Mouse (Mus musculus) lung, postnatal 0 days (tissue): ENCODE results near the gene Gstp1. TPM values are rescaled to one million over a fixed set of nuclear protein-coding genes. Genes with fewer than 3 reads are reported as not detected.

Source experiments
- ATAC-seq: fragments of 200-750 bp; cut with Nextera tagmentation; 2 replicates; pipeline ENCODE4 v1.8.0; 2017; ENCODE audit warnings: moderate library complexity
- DNase-seq: peaks from one replicate; pipeline ENCODE4 v3.0.0-alpha.2; 2016; ENCODE audit warnings: low spot score
- H3K27ac ChIP-seq: fragments of 300-500 bp; sonication (generic); 2 replicates; pipeline ENCODE4 v1.5.1; 2014; ENCODE audit warnings: antibody characterized with exemption, mild to moderate bottlenecking, low read length, mixed read lengths
- H3K27me3 ChIP-seq: fragments of 300-500 bp; sonication (generic); replicated peaks from 2 replicates; pipeline ENCODE4 v1.6.1; 2014; ENCODE audit warnings: low read length, mixed read lengths; ENCODE audit not compliant: insufficient read depth
- H3K36me3 ChIP-seq: fragments of 300-500 bp; sonication (generic); 2 replicates; pipeline ENCODE4 v1.6.1; 2014; ENCODE audit warnings: low read length, mixed read lengths; ENCODE audit not compliant: insufficient read depth
- H3K4me1 ChIP-seq: fragments of 300-500 bp; sonication (generic); 2 replicates; pipeline ENCODE4 v1.6.1; 2014; ENCODE audit warnings: antibody characterized with exemption, low read depth, low read length, mixed read lengths; ENCODE audit not compliant: insufficient read depth
- H3K4me2 ChIP-seq: fragments of 300-500 bp; sonication (generic); replicated peaks from 2 replicates; pipeline ENCODE4 v1.6.1; 2014; ENCODE audit warnings: low read depth, mild to moderate bottlenecking, low read length, moderate library complexity, mixed read lengths
- H3K4me3 ChIP-seq: fragments of 300-500 bp; sonication (generic); 2 replicates; pipeline ENCODE4 v1.5.1; 2014; ENCODE audit warnings: low read depth, low read length
- H3K9ac ChIP-seq: fragments of 300-500 bp; sonication (generic); replicated peaks from 2 replicates; pipeline ENCODE4 v1.6.1; 2014; ENCODE audit warnings: low read depth, mild to moderate bottlenecking
- H3K9me3 ChIP-seq: fragments of 300-500 bp; sonication (generic); 2 replicates; pipeline ENCODE4 v1.6.1; 2016; ENCODE audit warnings: low read length, mixed read lengths
- CTCF ChIP-seq: IDR thresholded peaks from 2 replicates; pipeline ENCODE4 v1.5.1; 2016; ENCODE audit warnings: antibody characterized with exemption, mild to moderate bottlenecking
- EP300 ChIP-seq: IDR thresholded peaks from 2 replicates; pipeline ENCODE4 v1.6.1; 2016; ENCODE audit warnings: antibody characterized with exemption, mild to moderate bottlenecking, control low read depth
- WGBS: fragments of 180-500 bp; shearing (Covaris S2); extraction: QIAGEN DNeasy Blood & Tissue Kit; methylation state at CpG from one replicate; pipeline ENCODE4 v1.1.7; 2014; 5-methylcytosine and 5-hydroxymethylcytosine counted together
- polyA plus RNA-seq: library from polyadenylated mRNA; unstranded; fragments of >200 nt; fragmentation: Nextera tagmentation; extraction: Ambion mirVana; gene quantifications from 2 replicates; pipeline ENCODE4 v1.2.1, GENCODE M21; 2015

Gene Gstp1
- polyA plus RNA-seq, 1 experiment from 2014 or later, result 288 TPM

DNA sequence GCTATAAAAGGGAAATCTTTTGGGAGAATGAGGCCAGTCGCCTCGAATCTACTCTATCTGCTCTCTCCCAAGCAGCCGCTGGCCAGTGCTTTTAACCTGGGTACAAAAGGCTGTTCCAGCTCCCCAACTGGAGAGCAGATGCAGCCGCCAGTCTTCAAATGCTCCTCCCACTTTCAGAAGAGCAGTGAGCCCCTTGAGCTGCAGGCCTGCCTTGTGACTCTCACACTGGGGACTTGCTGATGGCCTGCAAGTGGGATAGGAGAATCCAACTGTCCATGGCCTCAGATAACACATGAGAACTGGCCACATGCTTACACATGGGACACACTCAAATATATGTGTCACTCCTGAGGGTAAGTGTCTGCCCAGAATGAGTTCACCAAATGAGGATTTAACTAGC, 18.9 kb upstream of the Gstp1 start:
- no peak overlapping the region for H3K4me2 ChIP-seq
- H3K4me3 ChIP-seq, result no peak overlapping the region
- H3K36me3 ChIP-seq, result no peaks in the 10 kb centered on the region
- no peaks in the 10 kb centered on the region for H3K9me3 ChIP-seq
- no peaks in the 10 kb centered on the region for H3K27me3 ChIP-seq
- DNase-seq, result no peak
- H3K4me1 ChIP-seq, result no peaks in the 10 kb centered on the region
- peak overlapping the region; percentile 26 for H3K27ac ChIP-seq
- TF ChIP-seq CTCF (no peak), EP300 (no peak)
- ATAC-seq, result no peak
- 54% methylated on average over 4 of the region's 4 CpGs for WGBS
- no peak overlapping the region for H3K9ac ChIP-seq

DNA sequence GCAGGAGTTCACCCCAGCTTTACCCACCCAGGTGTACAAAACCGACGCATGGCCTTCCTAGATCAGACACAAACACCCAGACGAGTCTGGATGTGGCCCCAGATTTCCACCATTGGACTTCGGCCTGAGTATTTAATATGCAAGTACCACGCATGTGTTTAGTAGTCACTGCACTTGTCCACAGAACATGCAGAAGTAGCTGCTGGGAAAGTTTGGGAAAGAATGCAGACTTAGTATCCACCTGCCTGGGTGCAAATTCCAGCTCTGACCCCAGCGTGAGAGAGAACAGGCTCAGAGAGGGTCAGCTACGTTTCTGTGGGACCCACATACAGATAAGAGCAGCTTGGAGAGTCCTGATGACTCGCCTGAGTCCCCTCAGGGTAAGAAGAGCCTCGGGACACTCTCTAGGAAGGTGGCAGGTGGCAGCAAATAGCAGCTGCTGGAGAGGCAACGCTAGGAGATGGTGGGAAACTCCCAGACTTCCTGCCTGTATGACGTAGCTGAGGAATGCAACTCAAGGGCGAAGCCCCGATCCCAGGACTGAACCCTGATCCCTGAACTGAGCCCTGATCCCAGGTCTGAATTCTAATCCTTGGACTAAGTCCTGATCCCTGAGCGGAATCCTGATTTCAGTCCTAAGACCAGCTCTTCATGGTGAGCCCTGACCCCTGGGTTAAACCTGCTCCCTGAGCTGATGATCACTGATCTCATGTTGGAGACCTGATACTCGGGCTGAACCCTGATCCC, 18.3 kb upstream of the Gstp1 start:
- H3K27me3 ChIP-seq, result no peaks in the 10 kb centered on the region
- H3K4me3 ChIP-seq, result no peak overlapping the region
- H3K4me1 ChIP-seq, result no peaks in the 10 kb centered on the region
- no peak overlapping the region for H3K4me2 ChIP-seq
- WGBS, result 41% methylated on average over 15 of the region's 15 CpGs
- DNase-seq (peak; percentile 57), ATAC-seq (peak; percentile 63)
- H3K9me3 ChIP-seq, result no peaks in the 10 kb centered on the region
- no peaks in the 10 kb centered on the region for H3K36me3 ChIP-seq
- peak overlapping the region; percentile 26 for H3K27ac ChIP-seq
- no peak for TF ChIP-seq EP300
- TF ChIP-seq CTCF, result no peak
- no peak overlapping the region for H3K9ac ChIP-seq

DNA sequence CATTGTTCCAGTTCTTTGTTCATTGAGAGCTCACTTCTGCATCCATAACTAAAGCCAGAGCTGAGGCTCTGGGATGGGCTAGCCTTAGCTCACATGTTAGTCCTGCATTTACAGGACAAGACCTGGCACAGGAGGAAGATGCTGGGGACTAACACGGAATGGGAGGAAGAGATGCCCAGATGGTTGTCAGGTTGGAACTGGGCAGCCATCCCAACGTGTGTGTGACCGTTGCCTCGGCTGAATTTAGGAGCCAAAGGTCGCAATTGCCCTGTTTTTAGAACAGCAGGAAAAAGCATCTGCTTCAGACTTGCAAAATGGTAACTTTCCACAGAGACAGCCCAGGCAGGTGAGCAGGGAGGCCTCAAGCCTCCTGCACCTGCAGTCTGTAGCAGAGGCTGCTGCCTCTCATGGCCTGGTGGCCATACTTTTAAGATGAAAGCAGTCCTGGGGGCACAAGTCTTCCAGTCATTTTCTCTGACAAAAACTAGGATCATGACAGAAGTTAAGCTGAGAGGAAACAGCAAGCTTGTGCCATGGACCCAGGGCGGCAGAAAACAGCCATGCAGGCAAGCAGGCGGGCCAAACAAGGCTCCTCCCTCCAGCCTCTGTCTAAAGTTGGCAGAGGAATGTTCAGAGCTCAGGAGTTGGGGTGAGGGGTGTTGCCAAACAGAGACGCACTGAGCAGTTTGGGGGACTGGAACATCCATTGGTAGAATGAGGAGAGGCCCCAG, 17.6 kb upstream of the Gstp1 start:
- no peaks in the 10 kb centered on the region for H3K9me3 ChIP-seq
- no peak for ATAC-seq
- 61% methylated on average over 8 of the region's 8 CpGs for WGBS

DNA sequence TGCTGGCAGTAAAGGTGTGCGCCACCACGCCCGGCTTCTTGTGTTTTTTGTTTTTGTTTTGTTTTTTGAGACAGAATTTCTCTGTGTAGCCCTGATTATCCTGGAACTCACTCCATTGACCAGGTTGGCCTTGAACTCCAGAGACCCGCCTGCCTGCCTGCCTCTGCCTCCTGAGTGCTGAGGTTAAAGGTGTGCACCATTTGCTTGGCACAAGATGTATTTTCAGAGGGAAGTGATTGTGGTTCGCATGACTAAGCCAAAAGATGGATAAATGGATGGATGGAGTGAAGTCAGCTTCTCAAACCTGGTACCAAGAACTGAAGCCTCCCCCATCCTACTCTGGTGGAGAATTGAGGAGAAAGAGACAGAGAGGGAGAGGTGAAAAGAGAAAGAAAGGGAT, 16.8 kb upstream of the Gstp1 start:
- TF ChIP-seq CTCF (no peak), EP300 (no peak)
- Histone ChIP-seq H3K27me3 (no peaks in the 10 kb centered on the region), H3K4me2 (no peak overlapping the region), H3K9me3 (no peaks in the 10 kb centered on the region), H3K36me3 (no peaks in the 10 kb centered on the region), H3K9ac (no peak overlapping the region), H3K4me1 (no peaks in the 10 kb centered on the region), H3K27ac (no peak overlapping the region), H3K4me3 (no peak overlapping the region)
- no peak for ATAC-seq
- WGBS, result 81% methylated on average over 5 of the region's 5 CpGs
- DNase-seq, result no peak

More for the DNA sequence above, 17.6 kb upstream of the Gstp1 start:
- Histone ChIP-seq H3K4me3 (no peak overlapping the region), H3K27me3 (no peaks in the 10 kb centered on the region), H3K4me2 (no peak overlapping the region), H3K27ac (no peak overlapping the region), H3K36me3 (no peaks in the 10 kb centered on the region), H3K4me1 (no peaks in the 10 kb centered on the region), H3K9ac (no peak overlapping the region)
- TF ChIP-seq EP300 (no peak), CTCF (no peak)
- DNase-seq, result no peak

GRCm38 (mm10) chr19:4052516-4053030, 14.8 kb upstream of the Gstp1 start:
- no peak for ATAC-seq
- no peaks in the 10 kb centered on the region for H3K36me3 ChIP-seq
- no peak for DNase-seq
- H3K4me1 ChIP-seq, result no peaks in the 10 kb centered on the region
- H3K9ac ChIP-seq, result no peak overlapping the region
- H3K9me3 ChIP-seq, result no peaks in the 10 kb centered on the region
- WGBS, result 65% methylated on average over 5 of the region's 5 CpGs
- H3K27ac ChIP-seq, result no peak overlapping the region
- H3K27me3 ChIP-seq, result no peaks in the 10 kb centered on the region
- TF ChIP-seq CTCF, result no peak
- TF ChIP-seq EP300, result no peak
- H3K4me3 ChIP-seq, result no peak overlapping the region
- no peak overlapping the region for H3K4me2 ChIP-seq

GRCm38 (mm10) chr19:4051741-4052515, 14.1 kb upstream of the Gstp1 start:
- H3K9ac ChIP-seq, result no peak overlapping the region
- H3K27me3 ChIP-seq, result no peaks in the 10 kb centered on the region
- 50% methylated on average over 10 of the region's 10 CpGs for WGBS
- no peaks in the 10 kb centered on the region for H3K4me1 ChIP-seq
- ATAC-seq (no peak), DNase-seq (peak; percentile 68)
- H3K9me3 ChIP-seq, result no peaks in the 10 kb centered on the region
- TF ChIP-seq CTCF, result peak; percentile 90
- no peak for TF ChIP-seq EP300
- no peak overlapping the region for H3K4me2 ChIP-seq
- H3K36me3 ChIP-seq, result no peaks in the 10 kb centered on the region
- no peak overlapping the region for H3K27ac ChIP-seq
- H3K4me3 ChIP-seq, result no peak overlapping the region
